Mouse (Mus musculus) MEL (cell line): ENCODE data around the gene Mphosph6.

ENCODE experiments used
- CHD2 ChIP-seq: IDR thresholded peaks from 2 replicates; pipeline ENCODE4 v1.6.1; 2011; ENCODE audit warnings: low read length, improper control_type of control experiment
- CTCF ChIP-seq, 3 experiments: IDR thresholded peaks in 2 of 3; conservative IDR thresholded peaks in 1 of 3; 2 replicates each; pipeline ENCODE4 v1.5.1; 2011 to 2012; ENCODE audit warnings: low read length in 3 of 3, low read depth in 2 of 3, mild to moderate bottlenecking in 2 of 3, improper control_type of control experiment in 1 of 3, inconsistent platforms in 1 of 3, mixed read lengths in 1 of 3, moderate library complexity in 1 of 3; ENCODE audit not compliant: control insufficient read depth in 1 of 3, insufficient read depth in 1 of 3, poor library complexity in 1 of 3, severe bottlenecking in 1 of 3
- E2F4 ChIP-seq: IDR thresholded peaks from 2 replicates; pipeline ENCODE4 v1.6.1; 2011; ENCODE audit warnings: low read depth, low read length, improper control_type of control experiment, borderline replicate concordance
- EP300 ChIP-seq, 2 experiments: IDR thresholded peaks; 2 replicates each; pipeline ENCODE4 v1.6.1; 2011; ENCODE audit warnings: improper control_type of control experiment in 2 of 2, low read length in 2 of 2, low read depth in 1 of 2, mild to moderate bottlenecking in 1 of 2
- GATA1 ChIP-seq: IDR thresholded peaks from 2 replicates; pipeline ENCODE4 v1.6.1; 2011; ENCODE audit warnings: low read depth, low read length, improper control_type of control experiment
- MAX ChIP-seq: IDR thresholded peaks from 2 replicates; pipeline ENCODE4 v1.6.1; 2011; ENCODE audit warnings: low read length, improper control_type of control experiment
- MYC ChIP-seq: IDR thresholded peaks from 2 replicates; pipeline ENCODE4 v1.6.1; 2011; ENCODE audit warnings: low read depth, mild to moderate bottlenecking, low read length, improper control_type of control experiment, moderate library complexity
- POLR2A ChIP-seq, 2 experiments: IDR thresholded peaks; 2 replicates each; pipeline ENCODE4 v1.6.1; 2011 to 2012; ENCODE audit warnings: low read length in 2 of 2, mild to moderate bottlenecking in 2 of 2, control low read depth in 1 of 2, improper control_type of control experiment in 1 of 2, low read depth in 1 of 2, moderate library complexity in 1 of 2; ENCODE audit not compliant: control insufficient read depth in 1 of 2, insufficient read depth in 1 of 2, poor library complexity in 1 of 2
- POLR2AphosphoS2 ChIP-seq: IDR thresholded peaks from 2 replicates; pipeline ENCODE4 v1.6.1; 2011; ENCODE audit warnings: low read length, improper control_type of control experiment
- POLR2AphosphoS5 ChIP-seq: IDR thresholded peaks from 2 replicates; pipeline ENCODE4 v1.6.1; 2012; ENCODE audit warnings: low read depth, borderline replicate concordance, mild to moderate bottlenecking, inconsistent platforms, low read length, moderate library complexity, mixed read lengths
- USF1 ChIP-seq: IDR thresholded peaks from 2 replicates; pipeline ENCODE4 v1.6.1; 2014; ENCODE audit warnings: low read depth, mild to moderate bottlenecking, inconsistent platforms, low read length, improper control_type of control experiment, moderate library complexity
- ZC3H11A ChIP-seq: IDR thresholded peaks from 2 replicates; pipeline ENCODE4 v1.6.1; 2012; ENCODE audit warnings: low read depth, mild to moderate bottlenecking, inconsistent platforms, low read length, improper control_type of control experiment
- ZNF384 ChIP-seq: IDR thresholded peaks from 2 replicates; pipeline ENCODE4 v1.6.1; 2012; ENCODE audit warnings: low read depth, mild to moderate bottlenecking, inconsistent platforms, low read length, improper control_type of control experiment

DNA sequence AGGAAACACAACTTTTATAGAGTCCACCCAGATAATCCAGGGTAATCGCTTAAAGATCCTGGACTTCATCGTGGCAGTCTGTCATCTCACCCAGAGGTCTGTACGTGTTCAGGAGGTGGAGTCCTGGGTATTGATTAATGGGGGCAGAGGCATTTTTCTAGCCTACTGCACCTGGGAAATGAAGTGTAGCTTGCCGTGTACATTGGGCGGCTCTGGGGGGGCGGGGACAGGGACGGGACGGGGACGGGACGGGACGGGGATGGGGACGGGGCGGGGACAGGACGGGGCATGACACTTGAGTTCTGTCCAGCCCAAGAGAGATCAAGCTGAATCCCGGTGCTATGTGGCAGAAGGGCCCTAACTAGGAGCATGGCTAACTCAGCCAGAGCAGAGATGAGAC lies 5.3 kb downstream of the Mphosph6 start:
- TF ChIP-seq USF1: no peak
- no peak for TF ChIP-seq MYC
- no peak for TF ChIP-seq CTCF (IDR thresholded peaks at IDR 0.05 in 2 of 3, conservative IDR thresholded peaks at IDR 0.05 in 1 of 3; ENCODE audit: control insufficient read depth in 1 of 3, insufficient read depth in 1 of 3, low read depth in 2 of 3, low read length in 3 of 3, poor library complexity in 1 of 3, severe bottlenecking in 1 of 3)
- no peak for TF ChIP-seq POLR2AphosphoS5
- no peak for TF ChIP-seq MAX
- TF ChIP-seq ZC3H11A: no peak
- TF ChIP-seq EP300 (IDR thresholded peaks at IDR 0.05; ENCODE audit: low read depth in 1 of 2, low read length in 2 of 2): no peak
- no peak for TF ChIP-seq CHD2
- no peak for TF ChIP-seq POLR2AphosphoS2
- no peak for TF ChIP-seq E2F4
- TF ChIP-seq ZNF384: no peak
- TF ChIP-seq GATA1: no peak
- TF ChIP-seq POLR2A (IDR thresholded peaks at IDR 0.05; ENCODE audit: control insufficient read depth in 1 of 2, insufficient read depth in 1 of 2, low read depth in 1 of 2, low read length in 2 of 2, poor library complexity in 1 of 2): no peak
